Mouse (Mus musculus) hindbrain, postnatal 0 days (tissue): ENCODE results near the gene Kcnj10. TPM values are rescaled to one million over a fixed set of nuclear protein-coding genes. Genes with fewer than 3 reads are reported as not detected.

Experiments
- ATAC-seq: fragments of 200-750 bp; cut with Nextera tagmentation; 2 replicates; pipeline ENCODE4 v1.8.0; 2017; ENCODE audit warnings: mild to moderate bottlenecking, moderate TSS enrichment, moderate library complexity
- DNase-seq: peaks from one replicate; pipeline ENCODE4 v3.0.0-alpha.2; 2015; ENCODE audit warnings: low spot score
- H3K27ac ChIP-seq: fragments of 300-500 bp; sonication (generic); 2 replicates; pipeline ENCODE4 v1.5.1; 2014; ENCODE audit warnings: mild to moderate bottlenecking
- H3K27me3 ChIP-seq: fragments of 300-500 bp; sonication (generic); 2 replicates; pipeline ENCODE4 v1.6.1; 2014; ENCODE audit warnings: low read length, mixed read lengths; ENCODE audit not compliant: insufficient read depth
- H3K36me3 ChIP-seq: fragments of 300-500 bp; sonication (generic); 2 replicates; pipeline ENCODE4 v1.6.1; 2014; ENCODE audit warnings: low read length, mixed read lengths; ENCODE audit not compliant: insufficient read depth
- H3K4me1 ChIP-seq: fragments of 300-500 bp; sonication (generic); 2 replicates; pipeline ENCODE4 v1.6.1; 2014; ENCODE audit warnings: antibody characterized with exemption, low read length, mixed read lengths; ENCODE audit not compliant: insufficient read depth
- H3K4me2 ChIP-seq: fragments of 300-500 bp; sonication (generic); 2 replicates; pipeline ENCODE4 v1.6.1; 2014; ENCODE audit warnings: low read depth, mild to moderate bottlenecking, low read length, moderate library complexity, mixed read lengths
- H3K4me3 ChIP-seq: fragments of 300-500 bp; sonication (generic); 2 replicates; pipeline ENCODE4 v1.5.1; 2014; ENCODE audit warnings: low read length
- H3K9ac ChIP-seq: fragments of 300-500 bp; sonication (generic); replicated peaks from 2 replicates; pipeline ENCODE4 v1.6.1; 2014; ENCODE audit warnings: mild to moderate bottlenecking, low read length, moderate library complexity, mixed read lengths
- H3K9me3 ChIP-seq: fragments of 300-500 bp; sonication (generic); 2 replicates; pipeline ENCODE4 v1.6.1; 2016; ENCODE audit warnings: low read length, mixed read lengths
- CTCF ChIP-seq: IDR thresholded peaks from 2 replicates; pipeline ENCODE4 v1.5.1; 2016; ENCODE audit warnings: antibody characterized with exemption, control low read depth, low read depth
- WGBS: fragments of 180-500 bp; shearing (Covaris S2); extraction: QIAGEN DNeasy Blood & Tissue Kit; methylation state at CpG from one replicate; pipeline ENCODE4 v1.1.7; 2014; 5-methylcytosine and 5-hydroxymethylcytosine counted together
- polyA plus RNA-seq: library from polyadenylated mRNA; unstranded; fragments of >200 nt; fragmentation: Nextera tagmentation; extraction: Ambion mirVana; gene quantifications from 2 replicates; pipeline ENCODE4 v1.2.1, GENCODE M21; 2015
- total RNA-seq: library from RNA; depleted of rRNA; stranded (reverse); fragments of >200 nt; gene quantifications from 2 replicates; pipeline ENCODE4 v1.2.3, GENCODE M21; 2014

Gene Kcnj10
- total and polyA plus RNA-seq, 2 experiments from 2014 or later, result 5.4 to 8.6 TPM

DNA sequence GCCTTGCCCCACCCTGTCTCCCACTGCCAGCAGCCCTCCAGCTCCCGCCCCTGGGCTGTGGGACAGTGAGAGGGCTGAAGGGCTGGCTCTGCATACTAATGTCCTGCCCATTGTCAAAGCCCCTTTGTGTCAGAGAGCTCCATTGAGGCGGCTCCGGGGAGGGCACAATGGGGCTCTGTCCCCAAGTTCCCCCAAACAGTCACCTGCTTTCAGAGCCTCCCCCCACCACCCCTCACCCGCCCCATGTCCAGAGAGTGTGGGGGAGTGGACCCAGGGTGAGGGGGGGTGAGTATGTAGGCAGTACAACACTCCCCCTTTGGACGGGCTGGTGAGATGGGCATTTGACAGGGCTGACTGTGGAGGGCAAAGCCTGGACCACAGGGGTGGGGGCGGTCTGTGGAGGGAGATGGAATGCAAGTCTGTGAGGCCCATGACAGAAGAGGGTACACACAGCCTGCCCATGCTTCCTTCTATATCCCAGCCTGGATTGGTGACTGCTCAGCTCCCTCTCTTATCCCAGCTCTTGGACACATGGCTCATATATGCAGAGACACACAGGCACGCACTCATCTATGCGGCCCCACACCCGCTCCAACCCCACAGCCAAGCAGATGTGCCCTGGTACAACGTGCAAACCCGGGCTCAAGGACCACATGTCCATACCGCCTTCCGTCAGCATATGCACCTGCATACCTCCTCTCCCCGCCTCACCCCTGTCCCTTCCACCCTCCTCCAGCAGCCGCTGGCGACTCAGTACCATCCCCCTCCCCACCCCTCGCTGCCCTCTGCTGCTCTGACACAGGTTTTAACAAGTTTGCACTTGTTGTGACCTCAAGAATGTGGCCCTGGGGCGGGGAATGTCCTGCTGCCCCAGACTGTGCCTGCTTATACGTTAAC lies 9.2 kb downstream of the Kcnj10 start:
- 11% methylated on average over 19 of the region's 19 CpGs for WGBS
- no peaks in the 10 kb centered on the region for H3K27me3 ChIP-seq
- peaks cover 9% of the 10 kb centered on the region for H3K4me1 ChIP-seq
- no peak for TF ChIP-seq CTCF
- peak overlapping the region; percentile 82 for H3K27ac ChIP-seq
- H3K4me3 ChIP-seq, result no peak overlapping the region
- H3K9ac ChIP-seq, result 0 out of 2 replicates have a peak overlapping the region, but pooled peaks have one; percentile 13
- H3K9me3 ChIP-seq, result no peaks in the 10 kb centered on the region
- DNase-seq (peak; percentile 86), ATAC-seq (peak; percentile 97)
- H3K4me2 ChIP-seq, result 0 out of 2 replicates have a peak overlapping the region, but pooled peaks have one; percentile 21
- no peaks in the 10 kb centered on the region for H3K36me3 ChIP-seq

- WGBS, result 69% methylated on average over 6 of the region's 6 CpGs
- no peak overlapping the region for H3K4me3 ChIP-seq
- ATAC-seq (no peak), DNase-seq (no peak)
- no peak overlapping the region for H3K4me2 ChIP-seq
- H3K27ac ChIP-seq, result no peak overlapping the region
- no peaks in the 10 kb centered on the region for H3K27me3 ChIP-seq
- H3K36me3 ChIP-seq, result no peaks in the 10 kb centered on the region
- no peak for TF ChIP-seq CTCF
- H3K9ac ChIP-seq, result no peak overlapping the region
- H3K4me1 ChIP-seq, result peaks cover 6% of the 10 kb centered on the region
- no peaks in the 10 kb centered on the region for H3K9me3 ChIP-seq
Observed at GRCm38 (mm10) chr1:172352001-172352400, 11.0 kb downstream of the Kcnj10 start.

DNA sequence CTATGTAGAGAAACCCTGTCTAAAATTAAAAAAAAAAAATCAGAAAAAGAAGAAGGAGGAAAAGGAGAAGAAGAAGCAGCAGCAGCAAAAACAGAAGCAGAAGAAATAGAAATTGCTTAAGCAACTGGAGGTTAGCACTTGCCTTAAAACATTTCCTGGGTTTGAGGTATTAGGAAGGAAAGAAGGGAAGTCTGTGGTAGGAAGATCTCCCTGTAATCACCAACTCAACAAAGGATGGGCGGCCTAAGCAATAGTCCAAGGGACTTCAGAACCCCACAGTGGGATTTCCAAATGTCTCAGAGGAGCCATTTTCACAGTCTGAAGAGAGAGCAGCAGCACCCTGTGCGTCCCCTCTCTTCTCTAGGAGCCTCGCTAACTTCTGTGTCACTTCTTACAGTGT lies 11.4 kb downstream of the Kcnj10 start:
- no peak for TF ChIP-seq CTCF
- H3K27me3 ChIP-seq, result no peaks in the 10 kb centered on the region
- H3K4me2 ChIP-seq, result no peak overlapping the region
- no peak overlapping the region for H3K4me3 ChIP-seq
- DNase-seq (no peak), ATAC-seq (no peak)
- 84% methylated on average over 3 of the region's 3 CpGs for WGBS
- no peaks in the 10 kb centered on the region for H3K36me3 ChIP-seq
- no peak overlapping the region for H3K27ac ChIP-seq
- peaks cover 6% of the 10 kb centered on the region for H3K4me1 ChIP-seq
- no peaks in the 10 kb centered on the region for H3K9me3 ChIP-seq
- no peak overlapping the region for H3K9ac ChIP-seq

DNA sequence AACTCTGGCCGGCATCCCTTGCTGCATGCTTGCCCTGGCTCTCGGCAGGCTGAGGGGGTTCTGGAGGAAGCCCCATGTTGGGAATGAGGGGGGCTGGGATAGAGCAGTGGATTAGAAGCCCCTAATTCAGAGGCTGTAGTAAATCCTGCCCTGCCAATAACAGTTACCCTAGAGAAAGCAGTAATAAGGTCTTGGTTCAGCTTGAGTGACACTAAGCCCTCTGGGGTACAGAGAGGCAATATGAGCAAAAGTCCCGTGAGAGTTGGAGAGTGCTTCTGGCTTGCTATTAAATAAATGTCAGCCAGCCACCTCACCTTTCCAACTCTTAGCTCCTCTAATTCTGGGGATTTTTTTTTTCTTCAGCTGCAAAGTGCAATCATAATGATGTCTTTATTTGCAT lies 14.3 kb downstream of the Kcnj10 start:
- Histone ChIP-seq H3K4me1 (peaks cover 5% of the 10 kb centered on the region), H3K9ac (no peak overlapping the region), H3K9me3 (no peaks in the 10 kb centered on the region), H3K4me3 (no peak overlapping the region), H3K27me3 (no peaks in the 10 kb centered on the region), H3K36me3 (no peaks in the 10 kb centered on the region), H3K4me2 (no peak overlapping the region), H3K27ac (peak overlapping the region; percentile 41; the same call in 1 of the 2 replicates)
- no peak for TF ChIP-seq CTCF
- DNase-seq (peak; percentile 39), ATAC-seq (no peak)
- 28% methylated on average over 3 of the region's 3 CpGs for WGBS

GRCm38 (mm10) chr1:172357550-172357949 lies 16.5 kb downstream of the Kcnj10 start:
- Histone ChIP-seq H3K4me1 (no peaks in the 10 kb centered on the region), H3K36me3 (no peaks in the 10 kb centered on the region), H3K4me2 (no peak overlapping the region), H3K9me3 (no peaks in the 10 kb centered on the region), H3K27ac (no peak overlapping the region), H3K9ac (no peak overlapping the region), H3K4me3 (no peak overlapping the region), H3K27me3 (no peaks in the 10 kb centered on the region)
- DNase-seq (peak; percentile 70), ATAC-seq (peak; percentile 67)
- WGBS, result 5% methylated on average over 1 of the region's 1 CpGs
- peak; percentile 94 for TF ChIP-seq CTCF

DNA sequence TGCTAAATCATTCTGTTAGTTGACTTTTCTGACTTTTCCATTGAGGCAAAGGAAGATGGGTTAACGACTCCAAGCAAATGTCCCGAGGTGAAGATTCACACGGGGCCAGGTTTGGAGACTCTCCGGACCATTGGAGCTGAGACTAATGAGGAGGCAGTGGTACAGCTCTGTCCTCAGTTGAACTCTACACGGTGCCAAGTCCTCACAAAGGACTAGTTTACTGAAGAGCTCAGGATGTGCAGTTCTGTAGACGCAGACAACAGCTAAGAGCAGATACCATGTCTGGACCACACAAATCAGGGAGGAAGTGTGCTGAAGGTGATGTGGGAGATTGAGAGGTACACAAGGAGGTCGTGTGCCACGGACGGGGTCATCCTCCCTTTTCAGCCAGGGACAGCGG lies 17.3 kb downstream of the Kcnj10 start:
- Histone ChIP-seq H3K27me3 (no peaks in the 10 kb centered on the region), H3K9ac (no peak overlapping the region), H3K4me1 (no peaks in the 10 kb centered on the region), H3K36me3 (no peaks in the 10 kb centered on the region), H3K4me2 (no peak overlapping the region), H3K27ac (no peak overlapping the region), H3K4me3 (no peak overlapping the region), H3K9me3 (no peaks in the 10 kb centered on the region)
- TF ChIP-seq CTCF, result no peak
- DNase-seq, result no peak
- ATAC-seq, result peak; percentile 41; the same call in 1 of the 2 replicates
- 55% methylated on average over 10 of the region's 10 CpGs for WGBS

DNA sequence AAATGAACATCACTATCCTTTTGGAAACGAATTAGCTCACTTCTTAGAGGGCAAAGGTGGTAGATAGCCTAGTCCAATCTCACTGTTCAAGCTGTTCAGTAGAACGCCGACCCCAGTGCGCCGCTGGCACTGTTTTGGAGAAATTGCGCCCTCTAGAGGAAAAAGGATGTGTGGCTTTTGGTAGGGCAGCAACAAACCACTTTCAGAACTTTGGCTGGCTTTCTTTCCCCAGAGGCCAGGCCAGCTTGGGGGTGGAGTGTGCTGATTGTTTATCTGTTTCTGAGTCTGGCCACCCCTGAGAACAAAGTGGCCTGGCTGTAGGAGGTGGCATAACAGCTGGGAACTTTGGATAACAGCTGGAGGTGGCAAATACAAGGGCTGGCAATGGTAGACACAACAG lies 23.7 kb downstream of the Kcnj10 start:
- Histone ChIP-seq H3K9me3 (no peaks in the 10 kb centered on the region), H3K4me3 (no peak overlapping the region), H3K27me3 (no peaks in the 10 kb centered on the region), H3K9ac (no peak overlapping the region), H3K27ac (peak overlapping the region; percentile 37; the same call in 1 of the 2 replicates), H3K4me1 (no peaks in the 10 kb centered on the region), H3K4me2 (no peak overlapping the region), H3K36me3 (no peaks in the 10 kb centered on the region)
- peak; percentile 87 for DNase-seq
- peak; percentile 79 for TF ChIP-seq CTCF
- WGBS, result 7% methylated on average over 6 of the region's 6 CpGs
- peak; percentile 78 for ATAC-seq
